Mouse (Mus musculus) heart, adult 2 months (tissue): ENCODE measurements at regions not wholly inside any gene's neighbourhood (a gene's known extent, or its start where the extent isn't known, plus 50 kb on each side); places are given as distances from the start of the nearest gene placed in this dataset.

Source experiments
- CTCF ChIP-seq: fragments of 200-600 bp; IDR thresholded peaks from 2 replicates; pipeline ENCODE4 v1.8.1; 2022; ENCODE audit warnings: antibody characterized with exemption, mild to moderate bottlenecking, moderate library complexity
- EP300 ChIP-seq: fragments of 200-500 bp; IDR thresholded peaks from 2 replicates; pipeline ENCODE4 v1.6.1; 2011; ENCODE audit warnings: low read depth, low read length, control low read depth; ENCODE audit not compliant: insufficient read depth
- POLR2A ChIP-seq: fragments of 200-500 bp; IDR thresholded peaks from 2 replicates; pipeline ENCODE4 v1.6.1; 2011; ENCODE audit warnings: mild to moderate bottlenecking, low read depth, low read length, control low read depth; ENCODE audit not compliant: insufficient read depth

GRCm38 (mm10) chrX:158745766-158746541 is 464.2 kb upstream of the Rps6ka3 start:
- TF ChIP-seq CTCF (no peak), POLR2A (no peak), EP300 (no peak)
